Mouse (Mus musculus) kidney, adult 2 months (tissue): Measurements from ENCODE around the gene Ncoa3.

Experiments used
- CTCF ChIP-seq: fragments of 200-500 bp; conservative IDR thresholded peaks from 2 replicates; pipeline ENCODE4 v1.5.1; 2011; ENCODE audit warnings: low read depth, mild to moderate bottlenecking, control low read depth, low read length, moderate library complexity, mixed read lengths; ENCODE audit not compliant: insufficient read depth, insufficient read length
- POLR2A ChIP-seq: fragments of 200-500 bp; IDR thresholded peaks from one replicate; pipeline ENCODE4 v1.6.1; 2011; ENCODE audit warnings: low read depth, low read length, control low read depth

GRCm38 (mm10) chr2:166085780-166086179 lies 93.3 kb downstream of the Ncoa3 start:
- TF ChIP-seq CTCF (no peak), POLR2A (no peak)
